Mouse (Mus musculus) embryonic fibroblast, embryonic 13.5 days (primary cell): ENCODE results near the gene Frem2.

Experiments
- CTCF ChIP-seq: IDR thresholded peaks from 2 replicates; pipeline ENCODE4 v1.5.1; 2011; ENCODE audit warnings: mild to moderate bottlenecking, control low read depth, low read length, moderate library complexity, borderline replicate concordance; ENCODE audit not compliant: insufficient read depth
- POLR2A ChIP-seq: IDR thresholded peaks from 2 replicates; pipeline ENCODE4 v1.6.1; 2011; ENCODE audit warnings: low read depth, mild to moderate bottlenecking, control low read depth, low read length, moderate library complexity

DNA sequence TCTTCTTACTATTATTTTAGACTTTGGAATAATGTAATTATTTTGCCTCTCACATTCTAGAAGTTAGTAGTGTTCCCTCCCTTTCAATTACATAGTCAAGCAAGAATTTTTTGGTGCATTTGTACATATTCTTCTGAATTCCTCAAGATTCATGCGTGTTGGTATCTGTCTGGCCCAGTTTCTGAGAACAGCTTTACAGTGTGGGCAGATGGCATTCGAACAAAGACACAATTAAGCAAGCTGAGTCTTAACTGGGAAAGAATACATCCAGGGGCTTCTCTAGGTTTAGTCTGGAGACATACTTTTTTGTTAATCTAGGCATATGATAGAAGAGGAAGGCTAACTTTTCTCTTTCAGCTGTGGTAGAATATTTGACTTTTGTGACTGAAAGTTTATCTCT lies 12.6 kb upstream of the Frem2 start:
- TF ChIP-seq CTCF (no peak), POLR2A (no peak)
